Mouse (Mus musculus) embryo, embryonic 11 days (tissue): ENCODE results near the gene Ipo13.

Source experiments
- DNase-seq: peaks from one replicate; pipeline ENCODE4 v3.0.0-alpha.2; 2015

Gene Ipo13

GRCm38 (mm10) chr4:117878703-117879102, 36.1 kb downstream of the Ipo13 start:
- DNase-seq, result no peak

- no peak for DNase-seq
Measured at GRCm38 (mm10) chr4:117878301-117878700, 36.5 kb downstream of the Ipo13 start.

GRCm38 (mm10) chr4:117873615-117874014, 41.2 kb downstream of the Ipo13 start:
- DNase-seq, result no peak

GRCm38 (mm10) chr4:117872471-117872886, 42.3 kb downstream of the Ipo13 start, which contains the start of gene Ccdc24:
Gene Ccdc24 (minus strand): TSS chr4:117872557.
- peak; percentile 70 for DNase-seq

GRCm38 (mm10) chr4:117871787-117872186, 43.0 kb downstream of the Ipo13 start:
- no peak for DNase-seq

GRCm38 (mm10) chr4:117870437-117870836, 44.4 kb downstream of the Ipo13 start:
- DNase-seq, result no peak

- DNase-seq, result no peak
Measured at GRCm38 (mm10) chr4:117869317-117869716, 45.5 kb downstream of the Ipo13 start.

- DNase-seq, result peak; percentile 76
Measured at GRCm38 (mm10) chr4:117867823-117868222, 47.0 kb downstream of the Ipo13 start.

- no peak for DNase-seq
Measured at GRCm38 (mm10) chr4:117867000-117867399, 47.8 kb downstream of the Ipo13 start.

- DNase-seq, result no peak
Measured at GRCm38 (mm10) chr4:117866083-117866482, 48.7 kb downstream of the Ipo13 start.

- DNase-seq, result no peak
Measured at GRCm38 (mm10) chr4:117862823-117863222, 52.0 kb downstream of the Ipo13 start.

GRCm38 (mm10) chr4:117860570-117860969, 54.2 kb downstream of the Ipo13 start:
- DNase-seq, result no peak

GRCm38 (mm10) chr4:117858794-117859193, 56.0 kb downstream of the Ipo13 start:
- no peak for DNase-seq

- no peak for DNase-seq
Measured at GRCm38 (mm10) chr4:117855146-117855545, 59.7 kb downstream of the Ipo13 start.

- DNase-seq, result no peak
Measured at GRCm38 (mm10) chr4:117852152-117852868, 62.5 kb downstream of the Ipo13 start.

GRCm38 (mm10) chr4:117850871-117851270, 63.9 kb downstream of the Ipo13 start:
- no peak for DNase-seq

GRCm38 (mm10) chr4:117850176-117850575, 64.6 kb downstream of the Ipo13 start:
- DNase-seq, result no peak

GRCm38 (mm10) chr4:117849506-117849905, 65.3 kb downstream of the Ipo13 start:
- DNase-seq, result no peak

- DNase-seq, result no peak
Measured at GRCm38 (mm10) chr4:117849063-117849462, 65.7 kb downstream of the Ipo13 start.

- DNase-seq, result peak; percentile 37
Measured at GRCm38 (mm10) chr4:117847011-117847410, 67.8 kb downstream of the Ipo13 start.

GRCm38 (mm10) chr4:117846261-117846660, 68.5 kb downstream of the Ipo13 start:
- DNase-seq, result no peak

GRCm38 (mm10) chr4:117845316-117845715, 69.5 kb downstream of the Ipo13 start:
- no peak for DNase-seq
